Mouse (Mus musculus) myocyte (in vitro differentiated cells): ENCODE results near the gene Dffb. TPM values are rescaled to one million over a fixed set of nuclear protein-coding genes. Genes with fewer than 3 reads are reported as not detected.

Experiments
- H3K27me3 ChIP-seq: one replicate; pipeline ENCODE4 v1.6.1; 2011; ENCODE audit not compliant: control insufficient read depth, insufficient read depth, insufficient read length
- H3K36me3 ChIP-seq: one replicate; pipeline ENCODE4 v1.6.1; 2011; ENCODE audit not compliant: control insufficient read depth, insufficient read depth
- H3K4me2 ChIP-seq: one replicate; pipeline ENCODE4 v1.6.1; 2011; ENCODE audit warnings: low read depth, control low read depth
- H3K4me3 ChIP-seq: one replicate; pipeline ENCODE4 v1.5.1; 2011; ENCODE audit warnings: mild to moderate bottlenecking, control low read depth, moderate library complexity
- H3K79me2 ChIP-seq: one replicate; pipeline ENCODE4 v1.6.1; 2011; ENCODE audit not compliant: control insufficient read depth, insufficient read depth
- H3ac ChIP-seq: one replicate; pipeline ENCODE4 v1.6.1; 2011; ENCODE audit not compliant: control insufficient read depth, insufficient read length
- CEBPB ChIP-seq: IDR thresholded peaks from 2 replicates; pipeline ENCODE4 v1.6.1; 2011; ENCODE audit warnings: mild to moderate bottlenecking, moderate library complexity; ENCODE audit not compliant: poor library complexity, insufficient read depth, severe bottlenecking
- E2F4 ChIP-seq: IDR thresholded peaks from one replicate; pipeline ENCODE4 v1.6.1; 2011; ENCODE audit warnings: mild to moderate bottlenecking, control low read depth, moderate library complexity; ENCODE audit not compliant: insufficient read depth
- MAX ChIP-seq: IDR thresholded peaks from one replicate; pipeline ENCODE4 v1.6.1; 2011; ENCODE audit warnings: low read depth, mild to moderate bottlenecking, control low read depth
- MYOD1 ChIP-seq, 3 experiments: IDR thresholded peaks; one replicate each; pipeline ENCODE4 v1.6.1; 2011; ENCODE audit warnings: control low read depth in 2 of 3, low read depth in 2 of 3, mild to moderate bottlenecking in 2 of 3, moderate library complexity in 1 of 3; ENCODE audit not compliant: insufficient read length in 2 of 3, control insufficient read depth in 1 of 3
- MYOG ChIP-seq, 3 experiments: IDR thresholded peaks; one replicate each; pipeline ENCODE4 v1.6.1; 2011; ENCODE audit warnings: control low read depth in 2 of 3, low read depth in 2 of 3, mild to moderate bottlenecking in 2 of 3; ENCODE audit not compliant: insufficient read length in 2 of 3, control insufficient read depth in 1 of 3, insufficient read depth in 1 of 3
- POLR2A ChIP-seq: IDR thresholded peaks from one replicate; pipeline ENCODE4 v1.6.1; 2011; ENCODE audit warnings: low read depth, mild to moderate bottlenecking, control low read depth, moderate library complexity; ENCODE audit not compliant: insufficient read length
- POLR2AphosphoS2 ChIP-seq: IDR thresholded peaks from one replicate; pipeline ENCODE4 v1.6.1; 2011; ENCODE audit warnings: low read depth, control low read depth; ENCODE audit not compliant: insufficient read length
- REST ChIP-seq: IDR thresholded peaks from one replicate; pipeline ENCODE4 v1.6.1; 2011; ENCODE audit warnings: mild to moderate bottlenecking, control low read depth, moderate library complexity; ENCODE audit not compliant: insufficient read depth, insufficient read length
- SRF ChIP-seq: IDR thresholded peaks from one replicate; pipeline ENCODE4 v1.6.1; 2011; ENCODE audit warnings: low read depth; ENCODE audit not compliant: control insufficient read depth, insufficient read length
- TCF12 ChIP-seq: IDR thresholded peaks from one replicate; pipeline ENCODE4 v1.6.1; 2011; ENCODE audit warnings: mild to moderate bottlenecking, control low read depth; ENCODE audit not compliant: poor library complexity, insufficient read depth, severe bottlenecking
- TCF3 ChIP-seq: IDR thresholded peaks from one replicate; pipeline ENCODE4 v1.6.1; 2011; ENCODE audit warnings: low read depth, control low read depth; ENCODE audit not compliant: insufficient read length
- USF1 ChIP-seq: IDR thresholded peaks from one replicate; pipeline ENCODE4 v1.6.1; 2011; ENCODE audit warnings: low read depth, mild to moderate bottlenecking, control low read depth, moderate library complexity
- polyA plus RNA-seq: library from polyadenylated mRNA; unstranded; fragments of >200 nt; fragmentation: generic; extraction: Trizol; gene quantifications from one replicate; pipeline ENCODE4 v1.2.1, GENCODE M21; 2012; ENCODE audit warnings: missing spikeins

Gene Dffb
- polyA plus RNA-seq, 1 experiment = 2.5 TPM

DNA sequence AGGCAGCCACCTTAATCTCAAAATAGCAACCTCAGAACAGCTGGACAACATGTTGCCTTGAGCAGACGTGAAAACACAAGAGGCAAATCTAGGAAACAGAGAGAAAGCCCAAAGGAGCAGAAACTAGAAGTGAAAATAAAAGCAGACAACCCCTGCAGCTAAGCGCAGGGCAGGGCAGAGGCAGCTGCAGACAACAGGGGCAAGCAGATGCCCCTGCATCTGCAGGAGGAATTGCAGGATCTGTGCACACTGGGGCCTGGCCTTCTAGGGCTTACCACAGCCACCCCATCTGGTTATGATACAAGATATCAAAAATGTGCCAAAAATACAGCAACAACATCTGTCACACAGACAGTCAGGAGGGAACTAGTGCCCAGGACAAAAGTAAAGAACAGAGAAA lies 7.4 kb downstream of the Dffb start:
- Histone ChIP-seq H3K27me3 (no peaks in the 10 kb centered on the region), H3K36me3 (no peaks in the 10 kb centered on the region), H3K4me2 (no peak overlapping the region), H3ac (no peak overlapping the region), H3K4me3 (no peak overlapping the region), H3K79me2 (no peaks in the 10 kb centered on the region)
- TF ChIP-seq REST = no peak
- TF ChIP-seq POLR2AphosphoS2 = no peak
- no peak for TF ChIP-seq MAX
- TF ChIP-seq E2F4 = no peak
- TF ChIP-seq TCF12 = no peak
- TF ChIP-seq TCF3 = no peak
- no peak for TF ChIP-seq SRF
- no peak for TF ChIP-seq CEBPB
- TF ChIP-seq POLR2A = no peak
- no peak for TF ChIP-seq USF1
- no peak for TF ChIP-seq MYOG (IDR thresholded peaks at IDR 0.05; ENCODE audit: control insufficient read depth in 1 of 3, insufficient read depth in 1 of 3, insufficient read length in 2 of 3, low read depth in 2 of 3)
- TF ChIP-seq MYOD1 (IDR thresholded peaks at IDR 0.05; ENCODE audit: control insufficient read depth in 1 of 3, insufficient read length in 2 of 3, low read depth in 2 of 3) = no peak

DNA sequence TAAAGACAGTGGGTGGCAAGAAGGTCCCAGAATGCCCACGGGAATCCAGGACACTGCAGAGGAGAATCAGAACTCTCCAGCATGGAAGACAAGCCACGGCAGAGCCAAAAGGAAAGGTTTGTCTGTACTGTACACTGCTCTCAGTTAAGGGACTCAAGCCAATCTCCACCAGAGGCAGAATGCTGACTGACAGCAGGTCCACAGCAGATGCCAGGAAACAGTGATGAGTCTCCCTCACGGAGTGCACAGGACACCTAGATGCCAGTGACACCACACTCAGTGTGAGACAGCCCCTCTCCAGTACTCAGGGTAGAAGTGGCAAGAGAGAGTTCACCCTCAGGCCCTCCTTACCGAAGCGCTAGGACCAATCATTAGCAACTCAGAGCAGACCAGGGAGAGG lies 8.3 kb downstream of the Dffb start:
- no peaks in the 10 kb centered on the region for H3K79me2 ChIP-seq
- H3K27me3 ChIP-seq = no peaks in the 10 kb centered on the region
- no peak overlapping the region for H3K4me3 ChIP-seq
- no peak overlapping the region for H3ac ChIP-seq
- H3K36me3 ChIP-seq = no peaks in the 10 kb centered on the region
- no peak overlapping the region for H3K4me2 ChIP-seq
- no peak for TF ChIP-seq MYOG (IDR thresholded peaks at IDR 0.05; ENCODE audit: control insufficient read depth in 1 of 3, insufficient read depth in 1 of 3, insufficient read length in 2 of 3, low read depth in 2 of 3)
- no peak for TF ChIP-seq E2F4
- TF ChIP-seq MYOD1 (IDR thresholded peaks at IDR 0.05; ENCODE audit: control insufficient read depth in 1 of 3, insufficient read length in 2 of 3, low read depth in 2 of 3) = no peak
- TF ChIP-seq POLR2AphosphoS2 = no peak
- no peak for TF ChIP-seq MAX
- TF ChIP-seq POLR2A = no peak

DNA sequence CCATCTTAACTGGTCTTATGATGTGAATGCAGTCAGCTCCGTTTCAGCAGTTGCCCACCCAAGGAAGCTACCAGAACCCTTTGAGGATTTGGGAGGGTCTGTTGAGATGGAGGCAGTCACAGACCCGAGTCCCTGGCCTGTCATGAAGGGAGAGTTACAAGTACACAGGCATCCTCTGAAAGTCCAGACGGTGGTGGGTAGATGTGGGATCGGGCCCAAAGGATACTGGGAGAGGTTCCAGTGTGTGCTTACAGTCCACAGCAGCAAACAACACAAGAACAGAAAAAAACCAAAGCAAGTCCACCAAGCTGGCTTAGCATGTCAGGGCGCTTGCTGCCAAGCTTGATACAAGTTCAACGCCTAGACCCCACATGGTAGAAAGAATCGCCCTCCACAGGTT lies 12.3 kb downstream of the Dffb start:
- Histone ChIP-seq H3ac (no peak overlapping the region), H3K4me3 (no peak overlapping the region), H3K27me3 (no peaks in the 10 kb centered on the region), H3K79me2 (peaks cover 5% of the 10 kb centered on the region), H3K4me2 (no peak overlapping the region), H3K36me3 (peaks cover 3% of the 10 kb centered on the region)
- TF ChIP-seq E2F4 (no peak), CEBPB (no peak), TCF12 (no peak), REST (no peak), MAX (no peak), POLR2AphosphoS2 (no peak)

DNA sequence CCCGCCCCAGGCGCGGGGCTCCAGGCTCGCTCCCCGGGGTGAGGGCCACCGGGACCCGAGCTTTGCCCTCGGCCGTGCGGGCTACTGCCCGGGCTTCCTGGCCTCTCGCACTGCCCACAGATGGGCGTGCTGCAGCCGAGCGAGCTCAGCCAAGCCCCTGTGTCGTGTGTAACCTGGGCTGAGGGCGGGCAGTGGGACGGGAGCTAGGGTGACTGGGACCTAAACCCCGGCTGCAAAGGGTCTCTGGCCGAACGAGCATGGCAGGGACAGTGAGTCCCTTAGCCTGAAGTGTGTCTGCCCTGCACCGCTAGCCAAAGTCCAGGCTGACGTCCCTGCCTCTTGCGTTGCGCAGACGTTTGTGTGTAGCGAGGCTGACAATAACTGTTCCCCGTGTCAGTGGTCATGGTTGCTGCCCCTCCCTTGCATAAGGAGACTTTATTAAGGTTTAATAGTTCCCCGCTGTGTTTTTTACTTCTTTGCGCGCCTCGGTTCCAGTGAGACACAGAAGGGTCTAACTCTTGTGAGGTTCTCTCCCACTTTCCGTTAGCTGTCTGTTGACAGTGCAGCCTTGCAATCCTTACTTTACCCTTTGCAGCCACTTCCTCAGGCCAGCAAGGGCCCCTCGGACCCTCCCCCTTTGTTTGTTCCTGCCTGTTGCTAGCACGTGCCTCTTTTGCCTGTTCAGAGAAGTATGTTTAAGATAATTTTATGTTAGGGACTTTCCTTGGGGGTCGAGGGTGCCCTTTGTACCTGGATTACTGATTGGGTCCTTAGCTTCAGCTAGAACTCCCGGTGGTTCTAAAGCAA lies 17.3 kb downstream of the Dffb start:
- peak overlapping the region; percentile 87 for H3K4me2 ChIP-seq
- H3K4me3 ChIP-seq = peak overlapping the region; percentile 66
- peaks cover 3% of the 10 kb centered on the region for H3K36me3 ChIP-seq
- H3K79me2 ChIP-seq = peaks cover 6% of the 10 kb centered on the region
- no peak for TF ChIP-seq MAX
- TF ChIP-seq MYOG (IDR thresholded peaks at IDR 0.05; ENCODE audit: control insufficient read depth in 1 of 3, insufficient read depth in 1 of 3, insufficient read length in 2 of 3, low read depth in 2 of 3) = no peak
- no peaks in the 10 kb centered on the region for H3K27me3 ChIP-seq
- H3ac ChIP-seq = peak overlapping the region; percentile 92

DNA sequence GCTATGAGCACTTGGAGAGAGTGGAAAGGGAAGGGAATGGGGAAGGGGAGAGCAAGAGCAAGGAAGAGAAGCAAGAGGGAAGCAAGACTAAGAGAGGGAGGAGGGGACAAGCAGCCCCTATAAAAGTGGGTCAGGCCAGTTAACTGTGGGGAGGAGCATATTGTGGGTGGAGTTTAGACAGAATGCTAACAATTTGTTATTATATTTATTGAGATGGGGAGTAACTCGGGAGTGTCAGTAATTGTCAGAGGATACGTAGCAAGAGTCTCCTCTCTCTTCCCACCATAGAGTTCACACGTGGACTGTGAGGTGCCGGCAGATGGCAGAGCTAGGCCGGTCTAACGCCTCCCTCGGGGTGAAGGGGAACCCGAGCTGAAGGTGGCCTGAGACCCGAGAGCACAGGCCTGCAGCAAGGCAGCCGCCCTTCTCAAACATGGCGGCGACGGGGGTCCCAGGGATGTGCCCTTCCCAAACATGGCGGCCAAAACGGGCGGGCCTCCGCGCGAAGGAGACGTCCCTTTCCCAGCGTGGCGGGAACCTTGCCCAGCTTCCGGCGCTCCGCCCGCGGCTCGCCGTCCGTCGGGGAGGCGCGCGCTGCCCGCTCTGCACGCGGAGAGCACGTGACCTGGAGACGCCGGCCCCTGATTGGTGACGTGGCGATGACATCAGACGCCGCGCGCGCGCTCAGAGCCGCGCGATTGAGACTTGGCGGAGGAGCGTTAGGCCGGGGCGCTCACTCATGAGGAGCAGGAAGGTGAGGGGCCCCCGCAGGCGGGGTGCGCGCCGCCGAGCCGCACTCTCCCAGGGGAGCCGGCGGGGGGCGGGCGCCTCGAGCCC lies 18.1 kb downstream of the Dffb start, which contains the start of gene A430005L14Rik:
TSS of gene A430005L14Rik (plus strand) at position 669 of the 837 bp plus-strand sequence.
- no peak for TF ChIP-seq MYOG (IDR thresholded peaks at IDR 0.05; ENCODE audit: control insufficient read depth in 1 of 3, insufficient read depth in 1 of 3, insufficient read length in 2 of 3, low read depth in 2 of 3)
- peak; percentile 59 for TF ChIP-seq POLR2A
- TF ChIP-seq TCF3 = no peak
- peak; percentile 90 for TF ChIP-seq USF1
- TF ChIP-seq CEBPB = no peak
- no peak for TF ChIP-seq MAX
- peak; percentile 46 for TF ChIP-seq POLR2AphosphoS2
- TF ChIP-seq MYOD1 (IDR thresholded peaks at IDR 0.05; ENCODE audit: control insufficient read depth in 1 of 3, insufficient read length in 2 of 3, low read depth in 2 of 3) = no peak
- TF ChIP-seq E2F4 = peak; percentile 57
- no peak for TF ChIP-seq REST
- peak; percentile 49 for TF ChIP-seq SRF
- TF ChIP-seq TCF12 = no peak
- Histone ChIP-seq H3K36me3 (peaks cover 3% of the 10 kb centered on the region), H3K27me3 (no peaks in the 10 kb centered on the region), H3K4me3 (peak within 1 kb of the TSS; percentile 66), H3K4me2 (peak within 1 kb of the TSS; percentile 87), H3ac (peak within 1 kb of the TSS; percentile 92), H3K79me2 (peaks cover 6% of the 10 kb centered on the region)
